Mouse (Mus musculus) hindbrain, embryonic 16.5 days (tissue): Measurements from ENCODE around the gene Fam114a1. TPM values are rescaled to one million over a fixed set of nuclear protein-coding genes. Genes with fewer than 3 reads are reported as not detected.

Experiments used
- ATAC-seq: fragments of 200-750 bp; cut with Nextera tagmentation; 2 replicates; pipeline ENCODE4 v1.8.0; 2017; ENCODE audit warnings: moderate TSS enrichment, moderate library complexity
- H3K27ac ChIP-seq: fragments of 300-500 bp; sonication (generic); 2 replicates; pipeline ENCODE4 v1.5.1; 2014; ENCODE audit warnings: low read depth, mild to moderate bottlenecking, control low read depth, low read length, moderate library complexity
- H3K27me3 ChIP-seq: fragments of 300-500 bp; sonication (generic); replicated peaks from 2 replicates; pipeline ENCODE4 v1.6.1; 2014; ENCODE audit warnings: low read length; ENCODE audit not compliant: control insufficient read depth, insufficient read depth
- H3K36me3 ChIP-seq: fragments of 300-500 bp; sonication (generic); 2 replicates; pipeline ENCODE4 v1.6.1; 2014; ENCODE audit warnings: mild to moderate bottlenecking, low read length, moderate library complexity, mixed read lengths; ENCODE audit not compliant: control insufficient read depth, insufficient read depth
- H3K4me1 ChIP-seq: fragments of 300-500 bp; sonication (generic); 2 replicates; pipeline ENCODE4 v1.6.1; 2014; ENCODE audit warnings: low read depth, low read length; ENCODE audit not compliant: control insufficient read depth, insufficient read depth
- H3K4me2 ChIP-seq: fragments of 300-500 bp; sonication (generic); 2 replicates; pipeline ENCODE4 v1.6.1; 2014; ENCODE audit warnings: mild to moderate bottlenecking, low read length, control low read depth, moderate library complexity
- H3K4me3 ChIP-seq: fragments of 300-500 bp; sonication (generic); 2 replicates; pipeline ENCODE4 v1.5.1; 2014; ENCODE audit warnings: mild to moderate bottlenecking, low read length, control low read depth, moderate library complexity
- H3K9ac ChIP-seq: fragments of 300-500 bp; sonication (generic); 2 replicates; pipeline ENCODE4 v1.6.1; 2014; ENCODE audit warnings: low read depth, mild to moderate bottlenecking, control low read depth, low read length, moderate library complexity
- H3K9me3 ChIP-seq: fragments of 300-500 bp; sonication (generic); 2 replicates; pipeline ENCODE4 v1.6.1; 2014; ENCODE audit warnings: mild to moderate bottlenecking, low read length, moderate library complexity; ENCODE audit not compliant: control insufficient read depth
- WGBS: fragments of 180-500 bp; shearing (Covaris S2); extraction: QIAGEN DNeasy Blood & Tissue Kit; methylation state at CpG from one replicate; pipeline ENCODE4 v1.1.7; 2014; 5-methylcytosine and 5-hydroxymethylcytosine counted together
- polyA plus RNA-seq: library from polyadenylated mRNA; unstranded; fragments of >200 nt; fragmentation: Nextera tagmentation; extraction: Ambion mirVana; gene quantifications from 2 replicates; pipeline ENCODE4 v1.2.1, GENCODE M21; 2015

Gene Fam114a1
- polyA plus RNA-seq, 1 experiment from 2014 or later, result 9.6 TPM

- 71% methylated on average over 2 of the region's 2 CpGs for WGBS
- Histone ChIP-seq H3K9ac (no peak overlapping the region), H3K27me3 (no peaks in the 10 kb centered on the region), H3K4me1 (no peaks in the 10 kb centered on the region), H3K36me3 (no peaks in the 10 kb centered on the region), H3K4me3 (no peak overlapping the region), H3K9me3 (no peaks in the 10 kb centered on the region), H3K27ac (no peak overlapping the region), H3K4me2 (no peak overlapping the region)
- no peak for ATAC-seq
Observed at GRCm38 (mm10) chr5:65059806-65060205, 89.9 kb downstream of the Fam114a1 start.

- Histone ChIP-seq H3K27ac (no peak overlapping the region), H3K9me3 (no peaks in the 10 kb centered on the region), H3K4me2 (no peak overlapping the region), H3K9ac (no peak overlapping the region), H3K4me3 (no peak overlapping the region), H3K4me1 (no peaks in the 10 kb centered on the region), H3K27me3 (no peaks in the 10 kb centered on the region), H3K36me3 (no peaks in the 10 kb centered on the region)
- no peak for ATAC-seq
- WGBS, result 92% methylated on average over 4 of the region's 4 CpGs
Observed at GRCm38 (mm10) chr5:65062236-65062635, 92.4 kb downstream of the Fam114a1 start.

- Histone ChIP-seq H3K9me3 (no peaks in the 10 kb centered on the region), H3K9ac (no peak overlapping the region), H3K4me2 (no peak overlapping the region), H3K27ac (no peak overlapping the region), H3K27me3 (no peaks in the 10 kb centered on the region), H3K4me3 (no peak overlapping the region), H3K4me1 (no peaks in the 10 kb centered on the region), H3K36me3 (no peaks in the 10 kb centered on the region)
- ATAC-seq, result no peak
- 64% methylated on average over 2 of the region's 2 CpGs for WGBS
Observed at GRCm38 (mm10) chr5:65063266-65063665, 93.4 kb downstream of the Fam114a1 start.

GRCm38 (mm10) chr5:65068166-65068565 is 98.3 kb downstream of the Fam114a1 start:
- Histone ChIP-seq H3K4me1 (no peaks in the 10 kb centered on the region), H3K9me3 (no peaks in the 10 kb centered on the region), H3K4me3 (no peak overlapping the region), H3K27ac (no peak overlapping the region), H3K27me3 (no peaks in the 10 kb centered on the region), H3K4me2 (no peak overlapping the region), H3K9ac (no peak overlapping the region), H3K36me3 (no peaks in the 10 kb centered on the region)
- ATAC-seq, result no peak
- 90% methylated on average over 6 of the region's 6 CpGs for WGBS

GRCm38 (mm10) chr5:65069872-65070271 is 100.0 kb downstream of the Fam114a1 start:
- H3K9me3 ChIP-seq, result no peaks in the 10 kb centered on the region
- 59% methylated on average over 11 of the region's 11 CpGs for WGBS
- H3K27me3 ChIP-seq, result no peaks in the 10 kb centered on the region
- no peak overlapping the region for H3K4me2 ChIP-seq
- no peak overlapping the region for H3K9ac ChIP-seq
- ATAC-seq, result no peak
- no peak overlapping the region for H3K4me3 ChIP-seq
- no peaks in the 10 kb centered on the region for H3K4me1 ChIP-seq
- no peaks in the 10 kb centered on the region for H3K36me3 ChIP-seq
- H3K27ac ChIP-seq, result peak overlapping the region; percentile 17; the same call in 1 of the 2 replicates

GRCm38 (mm10) chr5:65071689-65072118 is 101.8 kb downstream of the Fam114a1 start:
- H3K9me3 ChIP-seq, result no peaks in the 10 kb centered on the region
- H3K27ac ChIP-seq, result no peak overlapping the region
- ATAC-seq, result peak; percentile 60; the same call in 1 of the 2 replicates
- no peak overlapping the region for H3K4me2 ChIP-seq
- no peaks in the 10 kb centered on the region for H3K27me3 ChIP-seq
- no peak overlapping the region for H3K4me3 ChIP-seq
- WGBS, result 18% methylated on average over 6 of the region's 6 CpGs
- H3K9ac ChIP-seq, result no peak overlapping the region; the same call in 1 of the 2 replicates
- H3K4me1 ChIP-seq, result no peaks in the 10 kb centered on the region
- H3K36me3 ChIP-seq, result no peaks in the 10 kb centered on the region

GRCm38 (mm10) chr5:65073247-65073646 is 103.4 kb downstream of the Fam114a1 start:
- Histone ChIP-seq H3K4me2 (no peak overlapping the region), H3K4me1 (no peaks in the 10 kb centered on the region), H3K4me3 (no peak overlapping the region), H3K9me3 (no peaks in the 10 kb centered on the region), H3K27me3 (no peaks in the 10 kb centered on the region), H3K36me3 (no peaks in the 10 kb centered on the region), H3K9ac (no peak overlapping the region), H3K27ac (no peak overlapping the region)
- ATAC-seq, result no peak
- 74% methylated on average over 4 of the region's 4 CpGs for WGBS

GRCm38 (mm10) chr5:65074693-65075092 is 104.8 kb downstream of the Fam114a1 start:
- Histone ChIP-seq H3K4me2 (no peak overlapping the region), H3K9me3 (no peaks in the 10 kb centered on the region), H3K4me3 (no peak overlapping the region), H3K27me3 (no peaks in the 10 kb centered on the region), H3K27ac (no peak overlapping the region), H3K4me1 (no peaks in the 10 kb centered on the region), H3K9ac (no peak overlapping the region), H3K36me3 (no peaks in the 10 kb centered on the region)
- 74% methylated on average over 7 of the region's 7 CpGs for WGBS
- no peak for ATAC-seq

- no peak overlapping the region for H3K4me2 ChIP-seq
- H3K9ac ChIP-seq, result no peak overlapping the region
- no peaks in the 10 kb centered on the region for H3K9me3 ChIP-seq
- no peak overlapping the region for H3K4me3 ChIP-seq
- H3K27ac ChIP-seq, result no peak overlapping the region
- H3K4me1 ChIP-seq, result no peaks in the 10 kb centered on the region
- H3K36me3 ChIP-seq, result no peaks in the 10 kb centered on the region
- WGBS, result 77% methylated on average over 2 of the region's 2 CpGs
- ATAC-seq, result no peak
- no peaks in the 10 kb centered on the region for H3K27me3 ChIP-seq
Observed at GRCm38 (mm10) chr5:65076087-65076486, 106.2 kb downstream of the Fam114a1 start.

- Histone ChIP-seq H3K4me2 (no peak overlapping the region), H3K27ac (no peak overlapping the region), H3K9me3 (no peaks in the 10 kb centered on the region), H3K27me3 (no peaks in the 10 kb centered on the region), H3K9ac (no peak overlapping the region), H3K4me3 (no peak overlapping the region), H3K36me3 (no peaks in the 10 kb centered on the region), H3K4me1 (no peaks in the 10 kb centered on the region)
- ATAC-seq, result no peak
- WGBS, result 67% methylated on average over 3 of the region's 3 CpGs
Observed at GRCm38 (mm10) chr5:65076748-65077147, 106.9 kb downstream of the Fam114a1 start.
